Mouse (Mus musculus): Measurements from ENCODE around the gene Vdac2.

GRCm38 (mm10) chr14:21824938-21825337, at the start of gene Vdac2:
- TF ChIP-seq GATA1 (IDR thresholded peaks at IDR 0.05; ENCODE audit: borderline replicate concordance, low read length) (no peak), CTCF (IDR thresholded peaks at IDR 0.05; ENCODE audit: low read depth, low read length) (no peak)
